Mouse (Mus musculus) bone marrow, adult 2 months (tissue): Measurements from ENCODE around the gene Tmem28.

Experiments used
- CTCF ChIP-seq: fragments of 200-500 bp; IDR thresholded peaks from 2 replicates; pipeline ENCODE4 v1.5.1; 2011; ENCODE audit warnings: low read length, control low read depth; ENCODE audit not compliant: control insufficient read depth, insufficient read depth
- POLR2A ChIP-seq: fragments of 200-500 bp; IDR thresholded peaks from 2 replicates; pipeline ENCODE4 v1.6.1; 2011; ENCODE audit warnings: low read depth, mild to moderate bottlenecking, control low read depth, low read length, borderline replicate concordance; ENCODE audit not compliant: control insufficient read depth

DNA sequence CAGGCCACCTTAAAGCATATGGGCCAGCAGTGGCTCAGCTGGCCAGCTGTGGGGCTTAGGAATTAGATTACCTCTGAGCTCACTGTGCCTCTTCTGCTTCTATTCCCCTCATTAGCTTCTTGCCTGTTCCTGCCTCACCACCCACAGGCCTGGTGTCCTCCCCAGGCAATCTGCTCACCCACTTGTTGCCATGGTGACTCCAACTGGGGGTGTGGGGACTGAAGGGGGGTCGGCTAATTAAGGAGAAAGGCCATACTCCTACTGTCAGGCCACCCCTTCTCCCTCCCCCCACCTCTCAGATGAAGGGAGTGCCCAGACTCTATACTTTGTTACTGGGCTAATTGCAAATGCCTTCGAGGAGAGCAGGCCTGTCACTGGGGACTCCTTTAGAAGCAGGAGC is 21.3 kb downstream of the Tmem28 start:
- TF ChIP-seq CTCF = no peak
- TF ChIP-seq POLR2A = no peak
